Mouse (Mus musculus) cerebellum, adult 11 months (tissue): ENCODE results near the gene Plekhh2.

Experiments used
- DNase-seq: peaks from one replicate; pipeline ENCODE4 v3.0.0; 2022

Plekhh2 gene

DNA sequence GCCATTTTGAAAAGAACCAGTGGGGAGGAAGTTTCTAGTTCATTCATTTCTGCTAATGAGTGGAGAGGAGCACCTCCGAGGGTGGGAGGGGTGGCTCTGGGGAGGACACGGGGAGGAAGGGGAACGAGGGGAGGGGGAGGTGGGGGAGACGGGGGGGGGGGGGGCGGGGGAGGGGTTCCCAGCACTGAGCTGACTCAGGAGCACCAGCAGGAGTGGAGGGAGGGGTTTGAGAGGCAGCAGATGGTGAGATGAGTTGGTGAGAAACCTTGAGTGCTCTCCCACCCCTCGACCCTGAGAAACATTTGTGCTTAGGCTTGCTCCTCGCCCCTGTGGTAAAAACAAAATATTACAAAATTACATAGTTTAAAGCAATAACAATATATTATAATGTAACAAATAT is 134.2 kb downstream of the Plekhh2 start:
- DNase-seq: no peak

DNA sequence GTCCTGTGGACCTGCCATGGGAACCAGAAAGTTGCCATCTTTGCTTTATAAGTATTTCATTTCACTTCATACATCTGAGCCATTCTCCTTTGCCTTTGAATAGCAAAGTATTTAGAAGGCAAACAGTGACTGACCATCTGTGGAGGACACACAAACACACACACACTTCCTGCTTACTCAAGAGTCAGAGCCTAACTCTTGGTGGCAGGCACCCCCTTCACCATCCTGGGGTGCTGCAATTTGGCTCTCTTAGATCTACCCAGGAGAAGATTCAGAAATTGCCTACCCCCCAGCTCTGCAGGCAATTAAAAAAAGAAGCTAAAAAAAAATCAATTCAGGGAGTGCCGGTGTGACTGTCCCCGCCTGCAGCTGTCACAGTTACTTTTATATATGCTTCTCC is 134.8 kb downstream of the Plekhh2 start:
- no peak for DNase-seq

DNA sequence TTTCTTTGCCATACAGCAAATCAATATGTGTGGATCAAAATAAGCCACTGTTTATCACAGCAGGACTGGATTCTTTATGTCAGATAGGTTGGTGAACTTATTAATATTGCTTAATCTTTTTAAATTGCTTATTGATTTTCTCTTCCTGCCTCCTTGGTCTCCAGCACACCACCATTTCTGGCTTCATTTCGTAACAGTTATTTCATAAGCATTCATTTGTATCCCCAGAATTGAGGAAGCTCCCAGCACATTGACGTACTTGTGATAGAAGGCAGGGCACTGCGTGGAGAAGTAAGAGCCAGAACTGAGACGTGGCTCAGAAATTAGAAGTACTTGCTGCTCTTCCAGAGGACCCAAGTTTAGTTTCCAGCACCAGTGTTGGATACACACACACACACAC is 135.9 kb downstream of the Plekhh2 start:
- no peak for DNase-seq

DNA sequence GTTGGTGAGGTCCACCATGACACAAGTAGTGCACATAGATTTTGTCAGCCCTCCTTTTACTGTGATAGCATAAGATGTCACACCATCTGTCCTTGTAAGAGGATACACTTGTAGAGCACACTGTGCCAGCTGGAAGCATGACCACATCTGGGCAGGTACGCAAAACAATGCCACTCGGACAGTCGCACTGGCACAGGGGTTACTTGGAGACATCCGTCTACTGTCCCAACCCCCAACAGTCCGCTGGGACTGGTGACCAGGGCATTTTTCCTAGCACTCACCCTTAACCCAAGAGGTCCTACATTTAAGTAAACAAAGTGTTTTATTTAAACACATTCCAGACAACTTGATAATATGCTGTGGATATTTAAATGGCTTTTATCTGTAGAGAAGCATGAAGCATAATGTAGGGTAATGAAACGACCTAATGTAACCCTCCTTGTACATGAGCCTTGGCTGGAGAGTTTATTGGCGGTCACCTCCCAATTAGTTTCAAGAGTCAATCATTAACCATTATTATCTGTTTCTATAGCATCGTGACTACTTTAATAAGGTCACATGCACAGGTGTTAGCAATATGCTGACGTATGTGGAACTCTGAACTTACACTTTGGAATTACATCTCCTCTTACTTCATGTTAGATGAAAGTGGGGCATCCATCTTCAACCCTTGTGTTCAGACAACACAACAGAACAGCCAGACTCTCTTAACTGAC is 138.8 kb downstream of the Plekhh2 start:
- no peak for DNase-seq

DNA sequence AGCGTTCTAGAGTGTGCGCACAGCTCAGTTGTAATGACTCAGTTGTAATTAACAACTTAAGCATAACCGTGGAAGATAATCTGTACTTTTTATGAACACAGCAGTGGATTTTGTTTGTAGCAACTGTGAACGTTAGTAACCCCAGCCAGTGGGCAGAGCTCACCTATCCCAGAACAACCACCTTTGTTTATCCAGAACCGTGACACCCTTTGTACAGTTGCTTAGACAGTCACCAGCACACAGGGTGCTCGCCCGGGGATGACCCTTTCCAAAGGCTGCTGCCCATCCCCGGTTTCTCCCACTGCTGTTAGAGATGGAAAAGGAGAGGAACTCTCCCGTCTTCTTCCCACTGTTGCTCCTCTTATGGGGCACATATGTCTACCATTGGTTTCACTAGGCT is 141.8 kb downstream of the Plekhh2 start:
- no peak for DNase-seq

DNA sequence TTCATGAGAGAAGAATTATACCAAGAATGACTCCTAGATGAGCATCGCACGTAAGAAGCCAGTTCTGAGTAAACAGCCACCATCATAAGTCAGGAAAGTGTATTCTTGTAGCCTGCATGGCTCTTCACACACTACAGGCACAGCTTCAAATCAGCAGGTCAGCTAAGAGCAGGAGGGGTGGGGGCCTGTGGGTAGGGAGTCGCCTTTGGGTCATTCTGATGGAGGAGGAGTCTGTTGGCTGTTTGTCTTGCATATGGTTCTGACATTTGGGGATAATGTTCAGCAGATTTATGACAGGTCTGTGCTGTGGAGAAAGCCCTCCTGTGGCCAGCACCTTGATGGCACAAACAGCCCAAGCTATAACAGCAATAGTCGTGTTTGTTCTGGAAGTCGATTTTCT is 144.5 kb downstream of the Plekhh2 start:
- no peak for DNase-seq

DNA sequence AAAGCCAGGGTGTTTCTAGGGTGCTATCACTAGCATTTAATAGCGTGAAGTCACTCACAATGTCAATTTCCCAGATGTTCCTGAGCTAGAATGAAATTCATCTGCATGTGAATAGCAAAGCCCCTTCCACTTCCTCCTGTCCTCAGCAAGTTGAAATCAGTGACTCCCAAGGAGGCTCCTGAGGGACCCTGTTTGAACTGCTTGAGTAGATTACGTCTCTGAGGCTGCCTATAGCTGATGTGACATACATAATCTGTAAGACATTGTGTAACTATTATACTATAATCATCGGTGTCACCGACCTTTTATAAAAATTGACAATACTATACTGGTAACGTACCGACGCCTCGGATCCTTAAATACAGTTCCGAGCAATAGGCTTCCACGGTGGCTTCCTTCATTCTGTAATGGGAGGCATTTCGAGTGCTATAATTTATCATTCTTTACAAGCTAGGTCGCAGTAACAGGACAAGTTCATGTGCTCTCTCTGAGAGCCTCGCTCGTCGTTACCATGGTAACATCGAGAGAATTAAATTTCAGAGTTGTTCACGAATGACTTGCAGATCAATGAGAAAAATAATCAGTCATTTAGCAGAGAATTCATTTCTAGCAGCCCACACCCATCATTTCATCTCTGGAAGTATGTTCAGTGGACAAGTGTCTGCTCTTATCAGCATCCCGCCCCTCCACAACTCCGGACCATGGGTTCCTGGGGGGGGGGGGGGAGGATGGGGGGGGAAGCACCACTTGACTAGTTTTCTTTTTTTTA is 145.1 kb downstream of the Plekhh2 start:
- DNase-seq: no peak

DNA sequence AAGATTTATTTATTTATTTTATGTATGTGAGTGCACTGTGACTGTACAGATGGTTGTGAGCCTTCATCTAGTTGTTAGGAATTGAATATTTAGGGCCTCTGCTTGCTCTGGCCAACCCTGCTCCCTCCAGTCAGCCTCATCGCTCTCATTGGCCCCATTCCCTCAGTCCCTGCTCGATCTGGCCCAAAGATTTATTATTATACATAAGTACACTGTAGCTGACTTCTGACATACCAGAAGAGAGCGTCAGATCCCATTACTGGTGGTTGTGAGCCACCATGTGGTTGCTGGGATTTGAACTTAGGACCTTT is 145.7 kb downstream of the Plekhh2 start:
- DNase-seq: no peak

DNA sequence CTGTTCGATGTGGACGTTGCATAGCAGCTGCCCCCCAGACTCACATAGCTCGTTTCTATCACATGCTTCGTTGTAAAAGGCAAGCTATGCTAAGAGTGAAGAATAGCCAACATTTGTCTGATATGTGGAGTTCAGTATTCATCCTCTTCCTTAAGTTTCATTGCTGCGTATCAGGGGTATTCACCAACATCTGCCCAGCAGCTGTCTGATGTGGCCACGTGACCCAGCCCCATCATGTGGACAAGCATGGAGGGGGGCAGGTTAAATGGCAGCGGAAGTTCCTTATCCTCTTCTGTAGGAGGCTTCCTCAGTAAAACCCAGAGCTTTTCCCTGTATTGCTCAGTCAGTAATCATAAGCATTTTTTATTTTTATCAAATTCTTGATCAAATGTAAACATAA is 146.1 kb downstream of the Plekhh2 start:
- DNase-seq: no peak

DNA sequence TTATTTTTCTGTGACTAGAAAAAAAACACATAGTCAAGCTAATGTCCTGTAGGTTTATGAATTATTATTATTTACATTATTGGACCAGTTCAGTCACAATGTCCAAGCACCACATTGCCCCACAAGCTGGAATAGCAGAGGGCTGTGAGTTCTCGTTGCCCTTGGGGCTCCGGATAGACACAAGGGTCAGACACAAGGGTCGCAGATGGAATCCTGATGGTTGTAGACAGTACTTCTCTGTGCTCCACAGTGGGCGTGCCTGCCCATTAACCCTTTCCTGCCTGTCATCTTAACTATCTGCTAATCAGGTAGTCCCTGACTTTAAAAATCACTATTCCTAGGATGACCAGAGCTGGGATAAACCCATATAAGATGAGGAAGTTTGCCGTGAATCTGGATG is 146.5 kb downstream of the Plekhh2 start:
- DNase-seq: no peak

DNA sequence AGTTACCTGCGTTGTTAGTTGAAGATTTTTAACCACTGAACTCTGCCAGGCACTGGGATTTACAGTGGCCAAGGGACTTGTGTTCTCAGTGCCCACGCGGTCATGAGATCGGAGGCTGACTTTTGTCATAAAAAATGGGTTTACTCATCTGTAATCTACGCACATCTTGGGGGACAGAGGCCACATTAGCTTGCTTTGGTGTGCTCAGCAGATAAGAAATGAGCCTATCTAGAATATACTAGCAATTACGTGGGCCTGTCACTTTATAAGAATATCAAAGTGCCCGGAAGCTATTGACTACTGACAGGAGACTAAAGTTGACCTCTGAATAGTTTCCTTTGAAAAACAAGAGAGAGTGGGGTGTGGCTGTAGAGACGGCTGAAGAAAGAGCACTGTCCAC is 147.3 kb downstream of the Plekhh2 start:
- DNase-seq: no peak

DNA sequence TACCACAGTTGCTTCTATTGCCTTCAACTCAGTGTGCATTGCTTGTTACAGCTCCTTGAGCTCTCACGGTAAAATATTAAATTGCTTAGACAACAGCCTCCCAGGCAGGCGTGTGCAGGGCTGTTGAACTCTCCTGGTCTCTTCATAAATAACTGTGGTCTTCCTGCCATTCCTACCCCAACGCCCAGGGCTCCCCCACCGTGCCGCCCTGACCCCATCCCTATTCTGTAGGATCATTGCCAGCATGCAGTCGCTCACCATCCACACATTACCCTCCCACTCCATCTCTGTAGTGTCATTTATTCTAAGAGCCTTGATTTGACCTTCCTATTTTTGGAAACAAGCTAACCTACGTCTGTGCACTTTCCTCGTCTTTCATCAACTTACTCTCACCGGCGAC is 153.4 kb downstream of the Plekhh2 start:
- no peak for DNase-seq

DNA sequence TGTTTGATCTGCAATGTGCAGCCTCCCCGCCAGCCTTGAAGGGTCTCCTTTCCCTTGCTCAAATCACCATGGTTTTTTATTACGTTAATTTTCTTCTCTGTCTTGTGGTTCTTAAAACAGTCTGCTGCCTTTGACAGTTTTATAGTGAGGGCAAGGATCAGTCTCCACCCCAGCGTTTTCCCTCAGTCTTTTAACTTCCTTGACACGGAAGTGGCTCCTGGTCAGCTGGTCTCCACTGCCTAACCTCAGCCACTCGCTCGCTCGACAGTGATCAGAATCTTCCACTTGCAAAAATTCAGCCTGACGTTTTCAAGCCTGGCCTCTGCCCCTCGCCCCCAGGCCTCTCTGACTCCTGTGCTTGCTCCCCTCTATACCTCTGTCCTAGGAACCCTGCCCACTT is 154.0 kb downstream of the Plekhh2 start:
- no peak for DNase-seq

DNA sequence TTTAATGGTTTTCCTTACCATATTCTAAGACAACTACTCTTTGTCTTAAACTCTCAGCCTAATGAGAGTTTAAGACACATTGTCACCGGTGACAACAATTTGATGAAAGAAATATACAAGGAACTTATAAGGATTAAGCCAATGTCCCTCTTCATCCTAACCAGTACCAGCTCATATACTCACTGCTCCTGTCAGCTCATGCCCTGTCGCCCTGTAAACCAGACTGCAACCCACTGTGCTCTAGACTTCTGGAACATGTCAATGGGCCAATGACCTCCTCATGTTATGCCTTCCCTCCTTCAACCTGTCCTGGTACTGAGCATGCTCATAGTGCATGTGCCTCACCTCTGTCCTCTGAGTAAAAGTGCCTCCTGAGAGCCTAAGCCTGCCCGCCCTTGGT is 156.2 kb downstream of the Plekhh2 start:
- DNase-seq: no peak
